Mouse (Mus musculus) urinary bladder, postnatal 4 days (tissue): ENCODE results near the gene Hoxb1.
A peak's percentile ranks its signal among the peaks of the same experiment; 100 is the strongest.

ENCODE experiments used
- DNase-seq, 2 experiments: peaks; one replicate each; pipeline ENCODE4 v3.0.0; 2021 to 2022; ENCODE audit warnings: low spot score in 2 of 2

Gene Hoxb1

DNA sequence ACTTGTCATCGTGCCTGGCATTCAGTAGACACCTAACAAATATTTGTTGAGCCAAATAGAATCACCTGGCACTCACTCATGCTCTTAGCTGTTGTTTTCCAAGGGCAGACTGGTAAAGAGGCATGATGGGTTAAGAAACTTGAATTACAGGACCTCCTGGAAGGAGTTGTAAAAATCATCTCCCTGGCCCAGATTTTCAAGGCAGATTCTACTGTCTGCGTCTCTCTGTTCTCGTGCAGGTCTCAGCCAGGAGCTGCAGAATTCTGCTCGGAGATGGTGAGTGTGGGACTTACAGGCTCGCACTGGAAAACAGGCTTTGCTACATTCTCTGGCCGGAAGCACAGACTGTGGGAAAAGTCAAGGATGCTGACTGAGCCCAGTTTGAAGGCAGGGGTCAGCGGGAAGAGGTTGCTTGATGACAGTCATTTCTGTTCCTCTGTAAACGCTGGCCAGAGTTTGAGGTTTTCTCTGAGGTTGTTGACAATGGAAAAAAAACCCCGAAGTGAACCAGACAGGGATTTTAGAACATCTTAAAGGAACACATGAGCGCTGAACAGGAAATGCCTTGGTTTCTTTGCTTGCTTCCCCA lies 38.6 kb downstream of the Hoxb1 start:
- DNase-seq = peak in 1 of 2 experiments; percentile 21

DNA sequence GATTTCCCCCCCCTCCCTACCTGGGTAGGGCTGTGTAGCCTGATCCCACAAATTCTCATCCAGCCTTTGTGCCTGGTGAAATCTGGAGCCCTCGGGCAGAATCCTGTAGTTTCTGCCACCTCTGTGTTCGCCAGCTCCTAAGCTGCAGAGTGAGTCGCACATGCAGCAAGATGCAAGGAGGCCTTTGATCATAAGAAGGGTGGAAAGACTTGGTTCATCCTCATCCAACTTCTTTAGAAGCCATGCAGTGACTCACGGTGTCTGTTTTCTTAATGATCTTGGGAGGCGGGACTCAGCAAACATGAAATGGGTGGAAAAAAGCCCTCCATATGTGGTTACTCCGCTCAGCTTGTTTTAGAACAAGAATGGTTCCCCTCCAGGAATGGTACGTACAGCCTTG lies 39.3 kb downstream of the Hoxb1 start:
- DNase-seq = no peak

DNA sequence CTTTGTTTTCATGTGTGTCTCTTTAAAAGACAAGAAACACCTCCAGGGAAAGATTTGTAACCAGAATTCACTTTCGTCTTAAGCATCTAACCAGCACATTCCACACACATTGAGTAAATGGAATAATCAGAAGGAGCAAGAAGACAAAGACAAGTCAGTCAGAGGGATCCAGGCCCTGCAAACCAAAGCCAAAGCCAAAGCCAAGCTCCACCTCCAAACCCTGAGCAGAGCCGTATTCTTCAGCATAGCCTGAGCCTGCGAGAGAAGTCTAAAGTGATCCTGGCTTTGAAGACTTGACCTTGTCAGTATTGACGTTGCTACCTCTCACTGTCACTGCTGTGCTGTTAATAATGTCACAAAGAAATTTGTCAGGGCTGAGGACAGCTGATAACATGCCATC lies 40.0 kb downstream of the Hoxb1 start:
- no peak for DNase-seq

DNA sequence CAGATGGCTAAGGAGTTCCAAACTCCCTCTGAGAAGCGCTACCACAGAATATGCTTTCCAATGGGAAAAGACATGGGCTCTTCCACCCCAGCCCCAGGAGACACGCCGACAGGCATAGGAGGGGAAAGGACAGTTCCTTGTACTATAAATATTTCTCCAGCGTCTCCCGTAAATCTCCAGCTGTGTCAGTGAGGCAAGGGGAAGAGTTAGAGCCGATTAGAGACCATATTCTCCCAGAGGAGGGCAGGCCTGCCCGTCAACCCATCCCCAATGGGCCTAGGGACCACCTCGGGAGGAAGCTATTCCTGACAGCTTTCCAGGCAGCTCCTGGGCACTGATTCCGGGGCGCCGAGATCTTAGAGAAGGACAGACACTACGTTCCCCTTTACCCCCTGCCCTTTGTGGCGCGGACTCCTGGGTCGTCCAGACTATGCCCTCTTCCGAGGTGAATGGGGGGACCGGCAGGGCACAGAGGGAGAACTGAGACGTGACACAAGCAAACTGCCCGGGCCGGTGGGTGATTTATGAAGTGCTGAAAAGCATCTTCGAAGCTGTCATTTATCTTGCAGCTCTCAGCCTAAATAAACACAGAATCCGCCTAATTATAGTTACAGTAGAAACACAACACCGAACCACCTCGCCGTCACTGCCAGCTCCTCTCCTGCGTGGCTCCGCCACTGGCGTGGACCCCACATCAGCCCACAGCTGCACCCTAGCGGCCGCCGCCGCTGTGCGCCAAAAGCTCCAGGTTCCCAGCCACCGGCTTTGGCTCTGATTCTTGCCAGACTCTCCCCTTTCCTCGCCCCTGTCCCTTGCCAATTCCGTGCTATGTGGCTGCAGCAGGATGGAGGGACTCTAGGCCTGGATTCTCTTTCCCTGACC lies 41.9 kb downstream of the Hoxb1 start:
- peak; percentile 68 to 77 for DNase-seq

DNA sequence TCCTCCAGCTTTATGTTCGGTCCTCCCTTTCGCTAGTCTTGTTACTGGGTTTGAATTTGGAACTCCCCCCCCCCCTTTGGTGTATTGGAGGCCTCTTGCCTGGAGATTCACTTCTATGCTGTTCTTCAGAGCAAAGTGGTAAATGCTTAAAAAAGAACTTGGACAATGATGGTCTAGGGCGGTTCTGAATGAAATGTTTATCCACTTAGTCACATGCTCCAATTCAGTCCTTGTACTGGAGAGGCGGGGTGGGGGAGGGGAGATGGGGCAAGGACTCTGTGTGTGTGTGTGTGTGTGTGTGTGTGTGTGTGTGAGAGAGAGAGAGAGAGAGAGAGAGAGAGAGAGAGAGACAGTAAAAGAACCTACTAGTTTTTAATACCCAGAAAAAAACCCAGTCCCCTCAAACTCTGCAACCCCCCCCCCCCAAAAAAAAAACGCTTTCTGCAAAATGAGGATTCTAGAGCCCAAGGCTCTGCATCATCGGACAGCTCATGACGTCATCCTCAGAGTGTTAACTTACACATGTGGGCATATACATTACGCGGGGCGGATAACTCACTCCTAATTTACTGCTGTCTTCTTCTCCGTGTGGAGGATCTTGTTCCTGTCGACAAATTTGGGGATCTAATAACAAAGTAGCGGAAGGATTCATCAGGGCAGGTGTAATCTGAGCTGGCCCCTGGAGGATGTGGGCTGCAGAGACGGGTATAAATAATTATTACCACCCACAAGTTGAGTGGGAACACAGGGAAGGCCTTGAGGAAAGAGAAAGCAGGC lies 42.9 kb downstream of the Hoxb1 start:
- no peak for DNase-seq

DNA sequence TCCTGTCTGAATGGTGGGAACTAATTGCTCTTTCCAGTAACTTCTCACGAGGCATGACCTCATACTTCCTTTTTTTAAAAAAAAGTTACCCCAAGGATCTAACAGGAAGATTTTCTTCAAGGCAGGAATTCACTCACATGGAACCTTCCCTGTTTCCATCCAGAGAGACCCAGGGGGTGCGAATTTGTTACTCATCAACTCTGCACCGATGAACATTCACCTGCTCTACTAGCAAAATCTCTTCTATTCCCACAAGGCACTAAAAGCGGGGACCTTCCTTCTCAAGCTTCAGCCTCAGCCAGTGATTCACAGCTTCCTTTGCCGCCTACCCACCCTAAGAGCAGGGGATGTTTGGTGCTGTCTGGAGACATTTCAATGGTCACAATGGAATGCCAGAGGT lies 45.5 kb downstream of the Hoxb1 start:
- DNase-seq = no peak

DNA sequence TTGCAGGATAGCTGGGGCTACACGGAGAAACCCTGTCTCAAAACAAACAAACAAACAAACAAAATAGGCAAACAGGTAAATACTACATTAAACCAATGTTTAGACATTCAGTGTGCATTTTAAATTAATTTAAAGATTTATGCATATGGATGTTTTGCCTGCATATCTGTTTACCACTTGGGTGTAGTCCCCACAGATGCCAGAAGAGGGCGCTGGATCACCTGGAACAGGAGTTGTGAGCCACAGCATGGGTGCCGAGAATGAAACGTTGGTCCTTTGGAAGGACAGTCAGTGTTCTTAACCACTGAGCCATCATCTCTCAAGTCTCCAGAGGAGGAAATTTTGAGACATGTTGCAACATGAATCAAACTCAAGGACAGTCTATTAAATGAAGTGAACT lies 46.4 kb downstream of the Hoxb1 start:
- DNase-seq = no peak

DNA sequence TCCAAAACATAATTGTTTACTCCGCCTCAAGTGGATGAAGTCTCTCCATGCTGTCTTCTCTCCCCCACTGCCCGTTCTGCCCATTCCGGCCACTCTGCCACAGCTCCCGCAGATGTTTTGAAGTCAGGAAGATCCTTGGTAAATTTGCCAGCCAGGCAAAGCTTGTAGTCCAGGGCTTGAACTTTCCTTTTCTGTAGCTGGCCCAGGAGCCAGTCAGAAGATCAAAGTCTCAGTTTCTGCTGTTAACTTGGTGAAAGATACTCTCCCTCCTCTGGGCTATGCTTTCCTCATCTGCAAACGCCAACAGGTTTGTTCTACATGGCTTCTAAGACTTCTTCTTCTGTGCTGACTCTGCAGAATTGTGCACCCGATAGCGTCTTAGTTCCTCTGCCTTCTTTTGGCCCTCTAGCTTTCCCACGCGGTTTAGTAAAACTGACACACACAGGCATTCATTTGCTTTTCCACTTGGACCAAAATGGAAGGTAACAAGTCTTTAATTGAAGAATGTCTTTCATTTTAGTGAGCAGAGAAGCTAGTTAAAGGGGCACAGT lies 47.5 kb downstream of the Hoxb1 start:
- no peak for DNase-seq

DNA sequence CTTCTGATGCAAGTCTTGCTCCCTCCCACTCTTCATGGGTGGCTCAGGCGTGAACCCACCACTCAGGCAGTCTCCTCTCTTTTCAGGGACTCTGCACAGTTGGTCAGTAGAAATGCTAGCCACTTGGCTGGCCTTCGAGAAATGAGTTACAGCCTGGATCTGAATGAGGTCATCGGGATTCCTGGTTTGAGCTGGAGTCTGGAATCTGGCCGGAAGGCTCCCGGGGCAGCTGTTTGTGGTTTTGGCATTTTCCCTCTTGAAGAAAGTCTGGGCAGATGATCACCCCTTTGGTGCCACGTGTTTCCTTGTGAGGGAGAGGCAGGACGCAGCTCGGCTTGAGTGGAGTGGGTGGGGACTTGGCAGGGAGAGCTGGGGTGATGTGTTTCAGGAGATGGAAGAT lies 48.0 kb downstream of the Hoxb1 start:
- DNase-seq = peak; percentile 53 to 66

DNA sequence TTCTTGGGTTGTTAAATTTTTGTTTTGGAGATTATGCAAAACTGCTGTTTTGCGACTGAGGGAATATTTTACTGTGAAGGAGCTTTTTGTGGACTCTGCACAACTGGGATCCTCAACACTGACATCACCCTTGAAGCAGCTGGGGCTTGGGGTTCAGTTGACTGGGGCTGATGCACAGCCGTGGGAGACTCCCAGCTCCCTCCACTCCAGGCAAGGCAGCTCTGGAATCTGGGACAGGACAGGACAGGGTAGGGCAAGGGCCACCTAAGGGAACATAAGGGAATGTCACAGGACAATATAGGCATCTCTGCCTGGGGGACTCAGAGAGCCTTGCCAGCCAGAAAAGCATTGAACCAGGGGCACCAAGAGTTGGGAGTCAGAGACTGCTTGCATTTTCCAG lies 48.5 kb downstream of the Hoxb1 start:
- DNase-seq = no peak
